Mouse (Mus musculus): Measurements from ENCODE around the gene Arf3. TPM values are rescaled to one million over a fixed set of nuclear protein-coding genes. Genes with fewer than 3 reads are reported as not detected.

Arf3 gene
- polyA plus RNA-seq, 1 experiment from 2014 or later = 24.5 TPM

DNA sequence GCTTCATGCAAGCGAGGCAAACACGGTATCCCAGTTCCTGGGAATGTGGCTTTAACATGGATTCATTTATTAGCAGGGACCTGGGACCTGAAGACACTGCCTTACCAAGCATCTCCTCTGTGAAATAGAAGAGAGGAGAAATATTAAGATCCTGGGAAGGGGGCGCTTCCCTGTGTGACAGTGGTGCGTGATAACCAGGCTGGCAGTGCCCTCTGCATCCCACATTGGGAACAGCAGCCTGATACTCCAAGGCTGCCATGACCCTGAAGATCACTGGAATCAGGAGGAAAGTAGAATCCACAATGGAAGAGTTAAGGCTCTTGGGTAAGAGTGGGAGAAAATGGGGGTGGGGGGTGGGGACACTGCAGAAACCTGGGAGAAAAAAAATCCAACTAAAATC lies 24.9 kb upstream of the Arf3 start:
- H3K4me2 ChIP-seq (ENCODE audit: low read depth, low read length) = no peak overlapping the region
- no peak overlapping the region for H3K27ac ChIP-seq (replicated peaks; ENCODE audit: low read depth, low read length)
- H3K27me3 ChIP-seq (ENCODE audit: control insufficient read depth, insufficient read depth, low read length) = peaks cover 53% of the 10 kb centered on the region
- no peaks in the 10 kb centered on the region; the same call in 1 of the 2 replicates for H3K4me1 ChIP-seq (ENCODE audit: control insufficient read depth, insufficient read depth, low read length)
- no peaks in the 10 kb centered on the region for H3K9me3 ChIP-seq (replicated peaks; ENCODE audit: control insufficient read depth, low read length)
- DNase-seq (ENCODE audit: low spot score) (peak; percentile 47), ATAC-seq (replicated peaks; ENCODE audit: insufficient number of reproducible peaks, low FRiP score, low TSS enrichment, low read depth) (no peak)
- 38% methylated on average over 4 of the region's 4 CpGs for WGBS
- H3K4me3 ChIP-seq (ENCODE audit: low read depth, low read length) = no peak overlapping the region
- no peaks in the 10 kb centered on the region for H3K36me3 ChIP-seq (replicated peaks; ENCODE audit: control insufficient read depth, insufficient read depth, low read depth, low read length)
- H3K9ac ChIP-seq (replicated peaks; ENCODE audit: low read length) = no peak overlapping the region

DNA sequence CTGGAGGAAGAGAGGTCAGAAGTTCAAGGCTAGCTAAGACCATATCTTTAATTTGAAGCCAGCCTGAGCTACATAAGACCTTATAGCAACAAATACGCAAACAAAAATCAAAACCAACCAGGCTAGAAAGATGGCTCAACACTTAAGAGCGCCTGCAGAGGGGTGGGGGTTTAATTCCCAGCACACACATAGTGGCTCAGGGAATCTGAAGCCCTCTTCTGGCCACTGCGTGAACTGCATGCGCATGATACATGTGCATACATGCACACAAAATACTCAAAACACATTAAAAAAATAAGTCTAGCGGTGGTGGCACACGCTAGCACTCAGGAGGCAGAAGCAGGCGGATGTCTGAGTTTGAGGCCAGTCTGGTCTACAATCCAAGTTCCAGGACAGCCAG lies 22.7 kb upstream of the Arf3 start:
- Histone ChIP-seq H3K36me3 (replicated peaks; ENCODE audit: control insufficient read depth, insufficient read depth, low read depth, low read length) (no peaks in the 10 kb centered on the region), H3K4me2 (ENCODE audit: low read depth, low read length) (no peak overlapping the region), H3K9ac (replicated peaks; ENCODE audit: low read length) (no peak overlapping the region), H3K4me3 (ENCODE audit: low read depth, low read length) (no peak overlapping the region), H3K4me1 (ENCODE audit: control insufficient read depth, insufficient read depth, low read length) (no peaks in the 10 kb centered on the region), H3K27me3 (ENCODE audit: control insufficient read depth, insufficient read depth, low read length) (peaks cover 40% of the 10 kb centered on the region), H3K9me3 (replicated peaks; ENCODE audit: control insufficient read depth, low read length) (no peaks in the 10 kb centered on the region), H3K27ac (replicated peaks; ENCODE audit: low read depth, low read length) (no peak overlapping the region)
- 33% methylated on average over 7 of the region's 7 CpGs for WGBS
- peak; percentile 65 for DNase-seq (ENCODE audit: low spot score)
- ATAC-seq (replicated peaks; ENCODE audit: insufficient number of reproducible peaks, low FRiP score, low TSS enrichment, low read depth) = no peak

DNA sequence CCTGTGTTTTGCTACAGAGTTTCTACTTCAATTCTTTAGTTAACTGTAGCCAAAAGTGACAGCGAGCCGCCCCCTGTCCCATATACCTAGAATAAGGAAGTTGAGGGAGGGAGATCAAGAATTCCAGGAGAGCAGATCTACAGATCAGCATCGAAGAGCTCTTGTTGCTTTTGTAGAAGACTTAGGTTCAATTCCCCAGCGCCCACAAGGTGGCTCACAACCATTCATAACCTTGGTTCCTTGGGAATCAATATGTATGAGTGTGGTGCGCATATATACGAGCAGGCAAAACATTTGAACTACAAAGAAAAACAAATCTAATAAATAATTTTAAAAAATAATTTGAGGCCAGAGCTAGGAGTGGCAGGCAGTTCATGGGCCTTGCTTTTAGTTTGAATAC lies 18.2 kb upstream of the Arf3 start:
- ATAC-seq (replicated peaks; ENCODE audit: insufficient number of reproducible peaks, low FRiP score, low TSS enrichment, low read depth) = no peak
- Histone ChIP-seq H3K4me2 (ENCODE audit: low read depth, low read length) (no peak overlapping the region), H3K9ac (replicated peaks; ENCODE audit: low read length) (no peak overlapping the region), H3K36me3 (replicated peaks; ENCODE audit: control insufficient read depth, insufficient read depth, low read depth, low read length) (no peaks in the 10 kb centered on the region), H3K27ac (replicated peaks; ENCODE audit: low read depth, low read length) (no peak overlapping the region), H3K27me3 (ENCODE audit: control insufficient read depth, insufficient read depth, low read length) (peaks cover 55% of the 10 kb centered on the region), H3K9me3 (replicated peaks; ENCODE audit: control insufficient read depth, low read length) (no peaks in the 10 kb centered on the region), H3K4me1 (ENCODE audit: control insufficient read depth, insufficient read depth, low read length) (peaks cover 11% of the 10 kb centered on the region; the same call in 1 of the 2 replicates), H3K4me3 (ENCODE audit: low read depth, low read length) (no peak overlapping the region)
- no peak for DNase-seq (ENCODE audit: low spot score)
- WGBS = 28% methylated on average over 6 of the region's 6 CpGs

GRCm38 (mm10) chr15:98780573-98780972 lies 17.6 kb upstream of the Arf3 start:
- H3K36me3 ChIP-seq (replicated peaks; ENCODE audit: control insufficient read depth, insufficient read depth, low read depth, low read length) = no peaks in the 10 kb centered on the region
- no peak overlapping the region for H3K9ac ChIP-seq (replicated peaks; ENCODE audit: low read length)
- no peak overlapping the region for H3K27ac ChIP-seq (replicated peaks; ENCODE audit: low read depth, low read length)
- no peak overlapping the region for H3K4me2 ChIP-seq (ENCODE audit: low read depth, low read length)
- H3K9me3 ChIP-seq (replicated peaks; ENCODE audit: control insufficient read depth, low read length) = no peaks in the 10 kb centered on the region
- ATAC-seq (replicated peaks; ENCODE audit: insufficient number of reproducible peaks, low FRiP score, low TSS enrichment, low read depth) = no peak
- no peak for DNase-seq (ENCODE audit: low spot score)
- H3K4me1 ChIP-seq (ENCODE audit: control insufficient read depth, insufficient read depth, low read length) = peaks cover 11% of the 10 kb centered on the region; the same call in 1 of the 2 replicates
- H3K27me3 ChIP-seq (ENCODE audit: control insufficient read depth, insufficient read depth, low read length) = peaks cover 61% of the 10 kb centered on the region
- H3K4me3 ChIP-seq (ENCODE audit: low read depth, low read length) = no peak overlapping the region
- WGBS = 1% methylated on average over 13 of the region's 13 CpGs

DNA sequence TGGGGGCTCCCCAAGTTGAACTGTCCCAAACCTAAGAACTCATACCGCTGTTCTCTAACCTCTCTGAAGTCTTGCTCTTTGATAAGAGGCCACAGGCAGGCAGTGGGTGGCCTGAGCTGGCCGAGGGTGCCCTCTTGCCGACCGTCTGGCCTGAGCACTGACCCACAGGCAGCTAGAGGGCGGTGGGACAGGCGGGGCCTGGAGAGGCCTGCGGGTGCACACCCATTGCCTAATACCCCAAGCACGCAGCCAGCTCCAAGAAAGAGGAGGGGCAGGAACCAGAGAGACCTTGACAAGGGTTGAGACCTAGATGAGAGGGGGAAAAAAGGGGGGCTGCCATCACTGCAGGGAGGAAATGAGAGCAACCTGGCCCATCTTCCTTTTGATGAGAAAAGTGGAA lies 17.1 kb upstream of the Arf3 start:
- no peak for ATAC-seq (replicated peaks; ENCODE audit: insufficient number of reproducible peaks, low FRiP score, low TSS enrichment, low read depth)
- no peaks in the 10 kb centered on the region for H3K9me3 ChIP-seq (replicated peaks; ENCODE audit: control insufficient read depth, low read length)
- H3K36me3 ChIP-seq (replicated peaks; ENCODE audit: control insufficient read depth, insufficient read depth, low read depth, low read length) = no peaks in the 10 kb centered on the region
- no peak overlapping the region for H3K4me2 ChIP-seq (ENCODE audit: low read depth, low read length)
- H3K4me1 ChIP-seq (ENCODE audit: control insufficient read depth, insufficient read depth, low read length) = peaks cover 11% of the 10 kb centered on the region; the same call in 1 of the 2 replicates
- 4% methylated on average over 8 of the region's 8 CpGs for WGBS
- no peak overlapping the region for H3K9ac ChIP-seq (replicated peaks; ENCODE audit: low read length)
- peaks cover 66% of the 10 kb centered on the region for H3K27me3 ChIP-seq (ENCODE audit: control insufficient read depth, insufficient read depth, low read length)
- DNase-seq (ENCODE audit: low spot score) = no peak
- no peak overlapping the region for H3K27ac ChIP-seq (replicated peaks; ENCODE audit: low read depth, low read length)
- H3K4me3 ChIP-seq (ENCODE audit: low read depth, low read length) = no peak overlapping the region

GRCm38 (mm10) chr15:98778806-98779205 lies 15.8 kb upstream of the Arf3 start:
- no peak overlapping the region for H3K4me2 ChIP-seq (ENCODE audit: low read depth, low read length)
- 0% methylated on average over 10 of the region's 11 CpGs for WGBS
- ATAC-seq (replicated peaks; ENCODE audit: insufficient number of reproducible peaks, low FRiP score, low TSS enrichment, low read depth) (no peak), DNase-seq (ENCODE audit: low spot score) (no peak)
- no peak overlapping the region for H3K4me3 ChIP-seq (ENCODE audit: low read depth, low read length)
- H3K27me3 ChIP-seq (ENCODE audit: control insufficient read depth, insufficient read depth, low read length) = peaks cover 79% of the 10 kb centered on the region
- H3K4me1 ChIP-seq (ENCODE audit: control insufficient read depth, insufficient read depth, low read length) = peaks cover 11% of the 10 kb centered on the region; the same call in 1 of the 2 replicates
- H3K9ac ChIP-seq (replicated peaks; ENCODE audit: low read length) = no peak overlapping the region
- H3K27ac ChIP-seq (replicated peaks; ENCODE audit: low read depth, low read length) = no peak overlapping the region
- H3K36me3 ChIP-seq (replicated peaks; ENCODE audit: control insufficient read depth, insufficient read depth, low read depth, low read length) = no peaks in the 10 kb centered on the region
- H3K9me3 ChIP-seq (replicated peaks; ENCODE audit: control insufficient read depth, low read length) = no peaks in the 10 kb centered on the region

DNA sequence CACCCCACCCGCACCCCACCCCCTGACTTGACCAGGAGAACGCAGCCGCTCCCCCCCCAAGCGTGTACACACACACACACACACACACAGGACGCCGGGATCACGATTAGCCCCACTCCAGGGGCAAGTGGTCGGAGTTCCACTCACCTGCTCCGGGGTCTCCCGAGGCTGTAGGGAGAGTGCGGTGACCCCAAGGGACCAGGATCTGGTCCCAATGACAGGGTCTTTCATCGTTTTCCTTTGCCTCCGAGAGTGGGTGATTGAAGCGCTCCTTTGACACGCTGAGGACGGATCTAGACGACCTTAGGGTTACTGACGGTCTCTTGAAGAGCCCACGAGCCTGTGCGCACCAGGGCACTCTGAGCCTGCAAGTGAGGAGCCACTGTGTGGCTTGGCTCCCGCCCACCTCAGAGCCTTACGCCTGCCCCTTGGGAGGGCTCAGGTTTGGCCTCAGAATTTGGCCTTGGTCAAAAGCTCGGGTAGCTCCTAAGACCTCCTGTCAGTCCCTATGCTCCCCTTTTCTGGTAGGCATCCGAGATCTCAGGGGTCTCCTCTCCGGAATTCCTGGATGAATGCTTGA lies 15.3 kb upstream of the Arf3 start:
- 0% methylated on average over 25 of the region's 25 CpGs for WGBS
- DNase-seq (ENCODE audit: low spot score) = peak; percentile 11
- ATAC-seq (replicated peaks; ENCODE audit: insufficient number of reproducible peaks, low FRiP score, low TSS enrichment, low read depth) = no peak

GRCm38 (mm10) chr15:98777762-98778161 lies 14.7 kb upstream of the Arf3 start, which contains the start of gene Wnt10b:
TSS of gene Wnt10b (minus strand) at chr15:98778150.
- no peaks in the 10 kb centered on the region for H3K36me3 ChIP-seq (replicated peaks; ENCODE audit: control insufficient read depth, insufficient read depth, low read depth, low read length)
- peaks cover 12% of the 10 kb centered on the region; the same call in 1 of the 2 replicates for H3K4me1 ChIP-seq (ENCODE audit: control insufficient read depth, insufficient read depth, low read length)
- DNase-seq (ENCODE audit: low spot score) = peak; percentile 3
- H3K27ac ChIP-seq (replicated peaks; ENCODE audit: low read depth, low read length) = no peak within 1 kb of the TSS
- under 1% methylated on average over 30 of the region's 33 CpGs for WGBS
- no peak for ATAC-seq (replicated peaks; ENCODE audit: insufficient number of reproducible peaks, low FRiP score, low TSS enrichment, low read depth)
- H3K9me3 ChIP-seq (replicated peaks; ENCODE audit: control insufficient read depth, low read length) = no peaks in the 10 kb centered on the region
- peak within 1 kb of the TSS; percentile 12 for H3K4me3 ChIP-seq (ENCODE audit: low read depth, low read length)
- H3K9ac ChIP-seq (replicated peaks; ENCODE audit: low read length) = no peak within 1 kb of the TSS; the same call in 1 of the 2 replicates
- peak within 1 kb of the TSS; percentile 19 for H3K4me2 ChIP-seq (ENCODE audit: low read depth, low read length)
- H3K27me3 ChIP-seq (ENCODE audit: control insufficient read depth, insufficient read depth, low read length) = peaks cover 88% of the 10 kb centered on the region

More for the DNA sequence above, 15.3 kb upstream of the Arf3 start:
- Histone ChIP-seq H3K36me3 (replicated peaks; ENCODE audit: control insufficient read depth, insufficient read depth, low read depth, low read length) (no peaks in the 10 kb centered on the region), H3K4me3 (ENCODE audit: low read depth, low read length) (peak overlapping the region; percentile 12; the same call in 1 of the 2 replicates), H3K27ac (replicated peaks; ENCODE audit: low read depth, low read length) (no peak overlapping the region), H3K4me1 (ENCODE audit: control insufficient read depth, insufficient read depth, low read length) (peaks cover 11% of the 10 kb centered on the region; the same call in 1 of the 2 replicates), H3K9me3 (replicated peaks; ENCODE audit: control insufficient read depth, low read length) (no peaks in the 10 kb centered on the region), H3K27me3 (ENCODE audit: control insufficient read depth, insufficient read depth, low read length) (peaks cover 83% of the 10 kb centered on the region), H3K4me2 (ENCODE audit: low read depth, low read length) (peak overlapping the region; percentile 19; the same call in 1 of the 2 replicates), H3K9ac (replicated peaks; ENCODE audit: low read length) (no peak overlapping the region)
